Mouse (Mus musculus) bone marrow macrophage, adult 2 months (primary cell): ENCODE results near the gene Pld2. TPM values are rescaled to one million over a fixed set of nuclear protein-coding genes. Genes with fewer than 3 reads are reported as not detected.

Experiments used
- H3K27ac ChIP-seq: 2 replicates; pipeline ENCODE4 v1.5.1; 2012; ENCODE audit warnings: low read depth, low read length; ENCODE audit not compliant: insufficient read depth
- H3K4me1 ChIP-seq: 2 replicates; pipeline ENCODE4 v1.6.1; 2012; ENCODE audit warnings: low read length; ENCODE audit not compliant: control insufficient read depth, insufficient read depth
- H3K4me3 ChIP-seq: 2 replicates; pipeline ENCODE4 v1.5.1; 2012; ENCODE audit warnings: mild to moderate bottlenecking, low read length, moderate library complexity; ENCODE audit not compliant: insufficient read depth
- CTCF ChIP-seq: IDR thresholded peaks from 2 replicates; pipeline ENCODE4 v1.5.1; 2012; ENCODE audit warnings: low read depth, mild to moderate bottlenecking, low read length, moderate library complexity
- POLR2A ChIP-seq: IDR thresholded peaks from 2 replicates; pipeline ENCODE4 v1.6.1; 2012; ENCODE audit warnings: mild to moderate bottlenecking, low read depth, low read length, borderline replicate concordance
- polyA plus RNA-seq: library from polyadenylated mRNA; stranded (reverse); fragments of >200 nt; gene quantifications from 2 replicates; pipeline ENCODE4 v1.2.4, GENCODE M21; 2012; ENCODE audit not compliant: missing spikeins, insufficient read depth, insufficient read length

Gene Pld2
- 58.4 and 60.9 TPM in 2 replicates for polyA plus RNA-seq

DNA sequence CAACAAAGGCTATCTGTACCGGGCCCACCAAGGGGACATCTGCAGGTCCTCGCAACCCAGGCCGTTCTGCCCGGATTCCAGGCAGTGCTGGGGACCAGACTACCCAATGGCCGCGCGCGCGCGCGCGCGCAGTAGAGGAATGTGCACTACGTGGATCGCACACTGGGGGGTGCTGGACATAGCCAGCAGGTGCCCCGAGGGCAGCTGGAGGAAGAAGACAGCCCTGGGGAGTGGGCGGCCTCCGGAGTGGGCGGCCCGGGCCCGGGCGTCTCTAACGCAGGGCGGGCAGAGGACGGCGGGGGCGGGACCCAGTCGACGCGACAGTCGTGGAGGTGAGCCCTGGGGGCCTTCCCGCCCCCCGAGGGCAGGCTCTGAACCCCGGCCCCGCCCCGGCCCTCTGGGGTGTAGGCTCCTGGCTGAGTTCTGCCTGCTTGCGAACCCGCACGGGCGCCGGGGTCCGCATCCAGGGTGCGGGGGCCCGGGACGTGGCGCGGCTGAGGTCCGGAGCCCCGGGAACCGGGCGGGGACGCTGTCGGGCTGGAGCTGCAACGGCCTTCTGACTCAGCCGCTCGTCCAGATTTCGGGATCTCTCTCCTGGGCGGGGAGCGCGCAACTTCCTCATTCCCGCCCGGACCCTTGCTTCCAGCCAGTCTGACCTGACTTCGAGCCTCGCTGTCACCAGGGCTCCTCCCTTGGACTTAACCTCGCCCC lies at the start of gene Pld2:
Gene Pld2 (plus strand): TSS at position 188 of the 711 bp plus-strand sequence.
- peaks cover 9% of the 10 kb centered on the region for H3K4me1 ChIP-seq
- TF ChIP-seq POLR2A, result no peak
- TF ChIP-seq CTCF, result no peak
- H3K4me3 ChIP-seq, result peak within 1 kb of the TSS; percentile 78
- H3K27ac ChIP-seq, result peak within 1 kb of the TSS; percentile 74

DNA sequence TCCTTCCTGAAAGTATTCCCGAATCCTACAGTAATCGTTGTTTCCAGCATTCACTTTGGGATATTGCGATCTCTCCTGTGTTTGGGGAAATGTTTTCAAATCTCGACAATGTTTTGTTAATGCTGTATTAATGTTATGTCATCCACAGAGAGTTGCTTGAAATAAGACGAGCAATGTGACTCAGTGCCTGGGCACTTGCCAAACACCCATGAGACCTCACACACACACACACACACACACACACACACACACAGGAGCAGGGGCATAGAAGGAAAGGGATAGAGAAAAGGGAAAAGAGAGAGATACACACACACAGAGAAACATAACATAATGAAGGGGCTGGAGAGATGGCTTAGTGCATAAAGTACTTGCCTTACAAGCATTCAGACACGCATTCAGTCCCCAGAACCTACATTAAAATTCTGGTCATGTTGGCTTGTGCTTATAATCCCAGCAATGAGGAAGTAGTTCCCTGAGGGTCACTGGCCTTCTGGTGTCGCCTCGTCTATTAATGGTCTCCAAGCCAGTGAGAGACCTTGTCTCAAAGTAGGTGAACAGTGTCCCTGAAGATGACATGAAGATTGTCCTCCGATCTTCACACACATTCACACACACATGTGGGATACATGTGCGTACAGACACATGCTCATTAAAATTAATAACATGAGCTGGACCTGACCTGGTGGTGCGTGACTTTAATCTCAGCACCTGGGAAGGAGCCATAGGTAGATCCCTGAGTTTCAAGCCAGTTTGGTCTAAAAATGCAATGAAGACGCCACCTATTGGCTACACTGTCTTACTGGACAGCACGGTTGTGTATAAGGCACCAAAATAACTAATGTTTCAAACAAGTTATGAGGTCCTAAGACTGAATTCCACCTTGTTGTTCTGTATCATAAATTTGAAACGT lies 40.0 kb upstream of the Pld2 start:
- TF ChIP-seq CTCF (no peak), POLR2A (no peak)
- H3K4me1 ChIP-seq, result peaks cover 33% of the 10 kb centered on the region
- H3K27ac ChIP-seq, result peak overlapping the region; percentile 92

DNA sequence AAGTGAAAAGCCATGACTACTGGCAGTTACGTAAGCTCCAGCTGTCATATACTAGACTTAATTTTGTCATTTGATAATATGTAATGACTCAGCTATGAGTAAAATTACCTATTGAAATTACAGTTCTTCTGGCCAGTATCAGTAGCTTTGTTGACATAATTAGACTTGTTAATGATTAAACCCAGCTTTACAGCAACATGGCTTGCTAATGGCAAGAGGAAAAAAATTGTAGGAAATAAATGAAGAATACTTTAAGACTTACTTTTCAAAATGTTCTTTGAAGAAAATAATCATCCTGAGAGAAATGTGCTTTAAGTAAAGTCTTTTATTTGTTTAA lies 39.4 kb upstream of the Pld2 start:
- H3K4me1 ChIP-seq, result peaks cover 37% of the 10 kb centered on the region
- no peak overlapping the region for H3K4me3 ChIP-seq
- TF ChIP-seq CTCF, result no peak
- TF ChIP-seq POLR2A, result no peak
- H3K27ac ChIP-seq, result peak overlapping the region; percentile 92

More for the DNA sequence above, 40.0 kb upstream of the Pld2 start:
- no peak overlapping the region for H3K4me3 ChIP-seq

DNA sequence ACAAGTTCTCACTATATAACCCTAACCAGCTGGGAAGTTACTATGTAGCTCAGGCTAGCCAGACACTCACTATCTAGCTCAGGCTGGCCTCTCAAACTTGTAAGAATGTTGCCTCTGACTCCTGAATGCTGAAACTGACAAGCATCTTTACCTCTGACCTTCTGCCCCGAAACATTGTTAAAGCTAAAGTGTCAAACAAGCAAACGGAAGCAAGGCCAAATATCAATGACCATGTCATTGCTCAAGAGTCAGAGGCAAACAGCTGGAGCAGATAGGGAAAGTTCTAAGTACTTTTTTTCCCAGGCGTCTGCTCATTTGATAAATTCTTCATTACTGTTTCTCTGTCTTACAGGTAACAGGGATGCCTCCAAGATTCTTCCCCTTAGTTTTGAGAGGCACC lies 37.8 kb upstream of the Pld2 start:
- Histone ChIP-seq H3K4me1 (peaks cover 39% of the 10 kb centered on the region), H3K4me3 (no peak overlapping the region), H3K27ac (no peak overlapping the region)
- TF ChIP-seq CTCF (no peak), POLR2A (no peak)

DNA sequence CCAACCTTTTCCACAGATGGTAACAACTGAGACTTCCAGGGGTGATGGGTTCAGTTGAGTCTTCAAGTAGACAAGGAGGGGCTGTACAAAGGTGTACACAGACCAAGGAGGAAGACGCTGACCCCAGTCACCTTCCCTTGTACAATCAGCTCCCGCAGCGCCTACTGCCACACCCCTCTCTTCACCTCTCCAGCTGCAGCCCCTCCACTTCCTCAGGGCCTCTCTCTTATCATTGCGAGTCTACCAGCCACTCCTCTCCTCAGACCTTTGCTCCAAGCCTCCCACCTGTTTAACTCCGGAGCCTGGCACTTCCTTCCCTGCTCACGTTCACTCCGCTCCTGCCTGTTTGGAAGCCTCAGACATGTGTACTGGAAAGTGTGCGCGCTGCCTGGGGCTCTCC lies 34.9 kb upstream of the Pld2 start, which contains the start of gene Tm4sf5:
Gene Tm4sf5 (plus strand): TSS at position 275 of the 400 bp plus-strand sequence.
- TF ChIP-seq POLR2A (no peak), CTCF (no peak)
- Histone ChIP-seq H3K4me3 (no peak within 1 kb of the TSS), H3K27ac (no peak within 1 kb of the TSS), H3K4me1 (peaks cover 18% of the 10 kb centered on the region)

DNA sequence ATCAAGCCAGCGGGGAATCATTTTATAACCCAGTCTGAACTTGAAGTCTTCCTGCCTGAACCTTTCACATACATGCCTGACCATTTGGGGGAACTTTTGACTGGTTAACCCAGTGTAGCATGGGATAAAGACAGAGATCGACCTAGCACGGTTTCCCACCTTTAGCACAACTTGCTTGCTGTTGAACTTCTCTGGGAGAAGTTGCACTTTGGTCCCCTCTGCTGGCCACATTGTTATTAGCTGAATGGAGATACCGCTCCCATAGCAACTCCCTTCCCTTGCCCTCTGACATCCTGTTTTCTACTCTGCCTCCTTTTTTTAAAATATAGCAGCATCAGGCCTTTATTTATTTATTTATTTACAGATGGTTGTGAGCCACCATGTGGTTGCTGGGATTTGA lies 33.5 kb upstream of the Pld2 start:
- H3K4me3 ChIP-seq, result no peak overlapping the region
- H3K4me1 ChIP-seq, result peaks cover 14% of the 10 kb centered on the region
- H3K27ac ChIP-seq, result no peak overlapping the region
- TF ChIP-seq POLR2A (no peak), CTCF (peak; percentile 37)

DNA sequence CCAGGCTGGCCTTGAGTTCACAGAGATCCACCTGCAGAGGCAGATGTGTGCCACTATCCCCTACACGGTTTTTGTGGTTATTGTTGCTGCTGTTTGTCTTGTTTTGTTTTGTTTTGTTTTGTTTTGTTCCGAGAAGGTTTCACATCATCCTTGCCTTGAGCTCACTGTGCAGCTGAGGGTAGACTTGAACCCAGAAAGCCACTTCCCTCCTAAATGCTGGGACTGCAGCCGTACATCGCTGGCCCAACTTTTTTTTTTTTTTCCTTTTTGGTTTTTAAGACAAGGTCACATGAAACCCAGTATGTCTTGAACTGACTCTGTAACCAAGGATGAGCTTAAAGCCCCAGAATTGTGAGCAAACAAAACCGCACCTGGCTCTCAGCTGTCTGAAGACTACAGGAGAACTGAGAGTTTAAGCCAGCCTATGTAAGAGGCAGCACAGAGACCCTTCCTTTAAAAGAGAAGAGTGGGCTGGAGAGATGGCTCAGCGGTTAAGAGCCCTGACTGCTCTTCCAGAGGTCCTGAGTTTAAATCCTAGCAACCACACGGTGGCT lies 32.8 kb upstream of the Pld2 start:
- TF ChIP-seq POLR2A (no peak), CTCF (no peak)
- Histone ChIP-seq H3K4me3 (no peak overlapping the region), H3K27ac (no peak overlapping the region), H3K4me1 (peaks cover 14% of the 10 kb centered on the region)

DNA sequence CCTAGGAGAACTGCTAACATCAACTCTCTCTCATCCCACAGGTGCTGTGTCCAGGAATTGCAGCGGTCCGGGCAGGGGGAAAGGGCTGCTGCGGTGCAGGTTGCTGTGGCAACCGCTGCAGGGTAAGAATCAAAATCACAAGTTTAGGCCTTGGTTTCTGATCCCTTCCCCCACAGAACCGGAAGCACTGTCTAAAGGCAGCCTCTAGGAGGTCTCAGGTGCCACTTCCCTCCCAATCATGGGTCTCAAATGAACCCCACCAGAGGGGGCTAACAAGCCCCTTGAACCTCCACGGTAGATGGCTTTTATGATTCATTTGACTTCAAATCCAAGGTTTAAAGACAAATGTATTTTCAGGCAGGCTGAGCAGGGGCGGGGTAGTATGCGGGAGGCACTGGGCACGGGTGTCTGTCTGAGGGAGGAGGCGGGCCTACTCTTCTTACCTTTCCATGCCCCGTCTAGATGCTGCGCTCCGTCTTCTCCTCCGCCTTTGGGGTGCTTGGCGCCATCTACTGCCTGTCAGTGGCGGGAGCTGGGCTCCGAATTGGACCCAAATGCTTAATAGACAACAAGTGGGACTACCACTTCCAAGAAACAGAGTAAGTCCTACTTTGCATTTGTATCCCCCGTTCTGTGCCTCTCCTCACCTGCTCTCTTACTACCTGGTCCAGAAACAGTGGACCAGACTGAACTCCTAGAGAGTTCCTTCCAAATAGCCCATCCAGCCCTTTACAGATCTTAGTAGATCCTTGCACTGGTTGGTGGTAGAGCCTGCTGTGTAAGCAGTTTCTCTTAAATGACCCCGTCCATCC lies 29.9 kb upstream of the Pld2 start:
- Histone ChIP-seq H3K4me1 (peaks cover 8% of the 10 kb centered on the region), H3K27ac (no peak overlapping the region), H3K4me3 (no peak overlapping the region)
- TF ChIP-seq CTCF (peak; percentile 50; the same call in 1 of the 2 replicates), POLR2A (no peak)

DNA sequence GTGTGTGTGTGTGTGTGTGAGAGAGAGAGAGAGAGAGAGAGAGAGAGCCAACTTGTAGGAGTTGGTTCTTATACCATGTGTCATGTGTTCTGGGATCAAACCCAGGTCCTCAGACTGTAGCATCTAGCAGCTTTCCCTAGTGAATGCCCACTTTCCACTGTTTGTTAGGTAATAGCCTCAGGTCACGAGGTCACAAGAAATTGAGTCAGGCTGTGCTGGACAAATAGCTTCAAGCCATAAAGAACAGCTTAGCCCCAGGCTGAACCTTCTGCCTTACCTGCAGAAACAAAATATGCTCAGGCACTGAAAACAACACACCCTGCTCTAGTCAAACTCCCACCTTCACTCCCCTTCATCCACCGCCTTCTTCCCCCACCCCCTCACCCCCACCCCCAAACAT lies 28.6 kb upstream of the Pld2 start:
- Histone ChIP-seq H3K4me1 (peaks cover 4% of the 10 kb centered on the region; the same call in 1 of the 2 replicates), H3K27ac (no peak overlapping the region), H3K4me3 (no peak overlapping the region)
- no peak for TF ChIP-seq CTCF
- no peak for TF ChIP-seq POLR2A
